Mouse (Mus musculus): Measurements from ENCODE around the gene Tigit. TPM values are rescaled to one million over a fixed set of nuclear protein-coding genes. Genes with fewer than 3 reads are reported as not detected.
A peak's percentile ranks its signal among the peaks of the same experiment; 100 is the strongest.

Tigit gene
- polyA plus RNA-seq, 1 experiment from 2014 or later: 0.21 TPM

GRCm38 (mm10) chr16:43616348-43616747 is 47.6 kb downstream of the Tigit start:
- H3K27ac ChIP-seq: peak overlapping the region; percentile 0
- no peaks in the 10 kb centered on the region for H3K36me3 ChIP-seq
- H3K4me2 ChIP-seq: no peak overlapping the region
- no peak overlapping the region for H3K4me3 ChIP-seq
- H3K27me3 ChIP-seq: no peaks in the 10 kb centered on the region
- 43% methylated on average over 4 of the region's 4 CpGs for WGBS
- ATAC-seq (ENCODE audit: borderline replicate concordance, extremely low read depth, low FRiP score, low TSS enrichment): no peak
- peaks cover 5% of the 10 kb centered on the region; the same call in 1 of the 2 replicates for H3K4me1 ChIP-seq
- no peaks in the 10 kb centered on the region for H3K9me3 ChIP-seq
- H3K9ac ChIP-seq: no peak overlapping the region

DNA sequence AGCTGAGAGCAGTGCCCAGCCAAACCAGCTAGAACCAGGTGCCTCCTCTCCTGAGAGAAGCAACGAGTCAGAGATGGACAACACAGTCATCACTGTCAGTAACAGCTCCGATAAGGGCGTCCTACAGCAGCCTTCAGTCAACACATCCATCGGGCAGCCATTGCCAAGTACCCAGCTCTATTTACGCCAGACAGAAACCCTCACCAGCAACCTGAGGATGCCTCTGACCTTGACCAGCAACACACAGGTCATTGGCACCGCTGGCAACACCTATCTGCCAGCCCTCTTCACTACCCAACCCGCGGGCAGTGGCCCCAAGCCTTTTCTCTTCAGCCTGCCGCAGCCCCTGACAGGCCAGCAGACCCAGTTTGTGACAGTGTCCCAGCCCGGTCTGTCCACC is 53.6 kb downstream of the Tigit start:
- 88% methylated on average over 10 of the region's 10 CpGs for WGBS
- Histone ChIP-seq H3K9ac (no peak overlapping the region), H3K27me3 (no peaks in the 10 kb centered on the region), H3K36me3 (no peaks in the 10 kb centered on the region), H3K4me2 (no peak overlapping the region), H3K4me3 (no peak overlapping the region), H3K9me3 (no peaks in the 10 kb centered on the region), H3K27ac (no peak overlapping the region), H3K4me1 (no peaks in the 10 kb centered on the region)
- no peak; the same call in 1 of the 2 replicates for ATAC-seq (ENCODE audit: borderline replicate concordance, extremely low read depth, low FRiP score, low TSS enrichment)

GRCm38 (mm10) chr16:43608066-43608465 is 55.9 kb downstream of the Tigit start:
- no peaks in the 10 kb centered on the region for H3K9me3 ChIP-seq
- no peak overlapping the region for H3K4me2 ChIP-seq
- no peak overlapping the region for H3K27ac ChIP-seq
- no peak overlapping the region for H3K4me3 ChIP-seq
- no peaks in the 10 kb centered on the region for H3K4me1 ChIP-seq
- ATAC-seq (ENCODE audit: borderline replicate concordance, extremely low read depth, low FRiP score, low TSS enrichment): no peak
- H3K27me3 ChIP-seq: no peaks in the 10 kb centered on the region
- H3K36me3 ChIP-seq: no peaks in the 10 kb centered on the region
- no peak overlapping the region for H3K9ac ChIP-seq

- H3K27me3 ChIP-seq: no peaks in the 10 kb centered on the region
- H3K4me2 ChIP-seq: no peak overlapping the region
- no peaks in the 10 kb centered on the region for H3K9me3 ChIP-seq
- H3K4me3 ChIP-seq: no peak overlapping the region
- no peaks in the 10 kb centered on the region for H3K36me3 ChIP-seq
- no peak for ATAC-seq (ENCODE audit: borderline replicate concordance, extremely low read depth, low FRiP score, low TSS enrichment)
- no peak overlapping the region for H3K9ac ChIP-seq
- no peaks in the 10 kb centered on the region for H3K4me1 ChIP-seq
- no peak overlapping the region for H3K27ac ChIP-seq
These were observed 56.9 kb downstream of the Tigit start for GRCm38 (mm10) chr16:43607086-43607485.

DNA sequence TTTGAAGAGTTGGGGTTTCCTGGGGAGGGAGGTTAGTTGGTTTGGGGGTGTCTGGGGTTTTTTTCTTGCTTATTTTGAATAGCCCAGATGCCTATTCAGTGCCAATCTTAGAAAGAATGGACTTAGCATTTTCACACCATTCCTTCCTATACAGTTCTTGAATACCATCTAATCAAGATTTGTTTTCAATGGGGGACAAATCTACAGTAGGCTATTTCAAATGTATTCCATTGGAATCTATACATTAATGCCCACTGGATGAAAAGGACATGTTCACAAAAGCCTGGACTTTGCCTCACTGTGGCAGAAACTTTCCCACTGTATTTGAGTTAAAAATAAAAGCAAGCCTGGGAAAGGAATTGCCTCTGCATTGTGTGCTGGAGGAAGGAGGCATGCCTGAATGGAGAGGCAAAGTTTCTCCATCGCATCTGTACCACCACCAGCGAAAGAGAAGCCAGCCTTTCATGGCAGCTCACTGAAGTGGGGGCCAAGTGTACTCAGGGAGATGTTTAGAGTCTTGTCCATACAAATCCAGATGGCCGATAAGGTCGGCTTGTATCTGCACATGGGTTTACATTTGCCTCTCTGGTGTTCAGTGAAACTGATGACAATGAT is 59.4 kb downstream of the Tigit start:
- no peaks in the 10 kb centered on the region for H3K4me1 ChIP-seq
- H3K36me3 ChIP-seq: no peaks in the 10 kb centered on the region
- WGBS: 18% methylated on average over 4 of the region's 4 CpGs
- no peaks in the 10 kb centered on the region for H3K9me3 ChIP-seq
- H3K27me3 ChIP-seq: no peaks in the 10 kb centered on the region
- no peak overlapping the region for H3K9ac ChIP-seq
- no peak overlapping the region for H3K4me3 ChIP-seq
- no peak for ATAC-seq (ENCODE audit: borderline replicate concordance, extremely low read depth, low FRiP score, low TSS enrichment)
- H3K27ac ChIP-seq: no peak overlapping the region
- no peak overlapping the region for H3K4me2 ChIP-seq

DNA sequence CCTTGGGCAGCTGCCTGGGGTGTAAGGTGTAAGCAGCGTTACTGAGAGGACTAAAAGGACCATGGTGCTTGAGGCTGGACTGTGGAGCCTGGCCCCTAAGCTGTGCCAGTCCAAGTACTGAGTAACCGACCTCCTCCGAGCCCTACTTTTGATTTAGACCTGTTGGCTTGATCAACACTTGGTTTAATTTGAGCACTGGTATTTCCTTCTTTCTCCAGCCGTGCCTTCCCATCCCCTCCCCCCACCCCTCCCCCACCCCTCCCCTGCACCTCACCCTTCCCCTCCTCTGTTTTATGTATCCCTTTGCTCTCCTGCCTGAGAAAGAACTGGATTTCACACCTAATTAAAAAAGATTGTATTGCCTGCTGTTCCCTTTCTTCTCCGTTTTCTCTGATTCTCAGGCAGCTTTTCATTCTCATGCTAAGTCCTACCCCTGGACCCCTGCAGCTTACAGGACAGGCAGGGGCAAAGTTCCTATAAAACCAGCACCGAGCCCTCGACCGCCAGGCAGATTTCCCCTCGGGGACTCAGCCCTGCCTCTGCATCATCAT is 60.3 kb downstream of the Tigit start:
- Histone ChIP-seq H3K4me3 (no peak overlapping the region), H3K36me3 (no peaks in the 10 kb centered on the region), H3K9me3 (no peaks in the 10 kb centered on the region), H3K9ac (no peak overlapping the region), H3K27ac (no peak overlapping the region), H3K4me1 (no peaks in the 10 kb centered on the region), H3K4me2 (no peak overlapping the region), H3K27me3 (no peaks in the 10 kb centered on the region)
- ATAC-seq (ENCODE audit: borderline replicate concordance, extremely low read depth, low FRiP score, low TSS enrichment): no peak
- WGBS: 24% methylated on average over 9 of the region's 9 CpGs

- Histone ChIP-seq H3K4me1 (no peaks in the 10 kb centered on the region), H3K36me3 (no peaks in the 10 kb centered on the region), H3K4me2 (no peak overlapping the region), H3K9me3 (no peaks in the 10 kb centered on the region), H3K9ac (no peak overlapping the region), H3K27me3 (no peaks in the 10 kb centered on the region), H3K4me3 (no peak overlapping the region), H3K27ac (no peak overlapping the region)
- 70% methylated on average over 4 of the region's 4 CpGs for WGBS
- ATAC-seq (ENCODE audit: borderline replicate concordance, extremely low read depth, low FRiP score, low TSS enrichment): no peak
These were observed 61.4 kb downstream of the Tigit start for GRCm38 (mm10) chr16:43602573-43602972.

DNA sequence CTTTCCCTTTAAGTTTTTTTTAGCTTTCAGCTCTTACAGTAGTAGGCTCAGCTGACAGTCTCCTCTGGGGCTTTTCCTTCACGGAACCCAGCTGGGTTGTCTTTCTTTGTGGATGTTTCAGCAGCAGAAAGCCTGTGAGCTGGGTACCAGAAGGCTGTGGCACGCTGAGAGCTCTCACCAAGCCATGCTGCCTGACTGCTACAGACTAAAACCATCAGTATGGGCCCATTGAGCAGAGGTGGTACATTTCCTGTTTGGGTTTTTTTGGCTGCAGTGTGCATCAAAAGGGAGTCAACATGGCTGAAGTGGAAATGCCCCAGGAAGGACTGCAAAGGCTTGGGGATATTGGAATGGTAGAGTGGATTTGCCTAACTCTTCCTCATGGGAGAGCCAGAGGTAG is 64.2 kb downstream of the Tigit start:
- H3K27ac ChIP-seq: no peak overlapping the region
- no peak for ATAC-seq (ENCODE audit: borderline replicate concordance, extremely low read depth, low FRiP score, low TSS enrichment)
- H3K27me3 ChIP-seq: no peaks in the 10 kb centered on the region
- no peaks in the 10 kb centered on the region for H3K36me3 ChIP-seq
- no peak overlapping the region for H3K4me3 ChIP-seq
- 87% methylated on average over 2 of the region's 2 CpGs for WGBS
- no peaks in the 10 kb centered on the region for H3K4me1 ChIP-seq
- no peak overlapping the region for H3K4me2 ChIP-seq
- H3K9ac ChIP-seq: no peak overlapping the region
- H3K9me3 ChIP-seq: no peaks in the 10 kb centered on the region

MicroRNA genes within 50 kb of the gene (microRNA counts, 519-probe panel; counts per million panel counts)
- microRNA mmu-miR-568: 19.7 counts per million

Small RNA genes within 50 kb of the gene (microRNA-seq; reads per million reads assigned to microRNA genes)
- not detected for gene Mir568

Other genes starting within 250 kb of the Tigit start
- not detected in 2 replicates for gene Drd3, start 89.9 kb upstream of the Tigit start, polyA plus RNA-seq (2015; fragmentation: Nextera tagmentation; extraction: Ambion mirVana)
- 11.0 and 15.5 TPM in 2 replicates for gene Ccdc191, start 225.7 kb upstream of the Tigit start, polyA plus RNA-seq (2015; fragmentation: Nextera tagmentation; extraction: Ambion mirVana)